Mouse (Mus musculus) cerebellum, adult 9-11 months (tissue): ENCODE results near the gene Olfr558.

Experiments used
- DNase-seq: peaks from one replicate; pipeline ENCODE4 v3.0.0; 2022

Olfr558 gene

GRCm38 (mm10) chr7:102701915-102702314 is at the start of gene Olfr558:
Gene Olfr558 (plus strand): TSS chr7:102702215.
- DNase-seq = no peak

- no peak for DNase-seq
These were observed 43.5 kb upstream of the Olfr558 start, which contains the start of gene Olfr555 for GRCm38 (mm10) chr7:102658523-102658922. Gene Olfr555 (plus strand): TSS chr7:102658823.

DNA sequence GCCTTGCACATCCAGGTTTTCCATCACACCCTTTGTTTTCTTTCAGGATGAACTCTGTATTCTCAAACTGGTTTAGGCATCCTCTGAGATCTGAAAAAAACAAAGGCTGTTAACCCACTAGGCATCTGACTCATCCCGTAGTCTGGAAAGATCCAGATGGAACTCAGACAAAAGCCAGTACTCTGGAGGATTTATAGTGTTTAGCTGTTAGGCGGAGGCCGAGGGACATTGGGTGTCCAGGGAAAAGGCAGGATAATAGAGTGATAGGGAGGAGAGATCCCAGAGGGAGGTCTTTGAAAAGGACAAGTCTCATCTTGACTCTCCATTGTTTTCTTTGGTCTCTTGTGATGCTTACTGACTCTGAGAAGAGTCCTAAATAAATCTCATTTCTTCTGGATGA is 37.4 kb upstream of the Olfr558 start, which contains the start of gene Olfr556:
Olfr556 (plus strand) TSS at position 301 of the 400 bp plus-strand sequence.
- DNase-seq = no peak

GRCm38 (mm10) chr7:102665378-102665777 is 36.6 kb upstream of the Olfr558 start:
- DNase-seq = no peak

- no peak for DNase-seq
These were observed 25.8 kb upstream of the Olfr558 start for GRCm38 (mm10) chr7:102676225-102676624.

GRCm38 (mm10) chr7:102681916-102682315 is 20.1 kb upstream of the Olfr558 start:
- DNase-seq = no peak

- DNase-seq = peak; percentile 59
These were observed 15.0 kb upstream of the Olfr558 start, which contains the start of gene Trim68 for GRCm38 (mm10) chr7:102686944-102687501. Gene Trim68 (minus strand): TSS chr7:102687327.

DNA sequence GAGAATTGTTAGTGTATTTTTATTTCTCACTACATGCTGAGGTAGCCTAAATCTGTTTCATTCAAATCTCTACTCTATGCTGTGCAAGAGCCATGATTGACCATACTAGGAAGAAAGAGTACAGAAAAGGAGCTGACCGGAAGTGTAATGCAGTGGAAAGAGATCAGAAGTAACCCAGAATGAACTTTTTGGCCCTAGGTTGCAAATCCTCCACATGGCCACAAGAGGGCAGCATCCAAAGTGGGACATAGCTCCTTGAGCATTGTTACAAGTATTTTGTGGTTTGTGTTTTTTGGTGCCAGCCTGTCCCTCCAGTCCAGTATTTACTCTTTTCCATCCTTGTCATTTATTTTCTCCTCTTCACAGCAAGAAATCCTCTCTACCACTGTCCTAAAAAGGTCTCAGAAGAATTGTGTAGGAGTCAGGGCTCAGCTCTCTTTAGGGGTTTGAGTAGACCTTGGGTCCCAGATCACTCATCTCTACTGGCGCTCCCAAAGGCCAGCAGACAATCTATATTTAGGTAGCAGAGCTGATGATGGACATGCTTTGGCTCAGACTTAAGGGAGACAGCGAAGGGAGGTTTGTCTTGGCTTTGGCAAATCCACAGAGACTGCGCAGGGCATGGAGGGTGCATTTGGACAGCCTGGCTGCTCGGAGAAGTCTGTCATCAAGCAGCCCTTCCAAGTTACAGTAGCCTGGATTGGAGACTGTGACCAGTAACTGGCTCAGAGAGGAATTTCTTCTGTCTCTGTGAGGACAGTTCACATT is 6.5 kb upstream of the Olfr558 start, which contains the start of gene Olfr557:
Olfr557 (plus strand) TSS at position 553 of the 768 bp plus-strand sequence.
- no peak for DNase-seq

DNA sequence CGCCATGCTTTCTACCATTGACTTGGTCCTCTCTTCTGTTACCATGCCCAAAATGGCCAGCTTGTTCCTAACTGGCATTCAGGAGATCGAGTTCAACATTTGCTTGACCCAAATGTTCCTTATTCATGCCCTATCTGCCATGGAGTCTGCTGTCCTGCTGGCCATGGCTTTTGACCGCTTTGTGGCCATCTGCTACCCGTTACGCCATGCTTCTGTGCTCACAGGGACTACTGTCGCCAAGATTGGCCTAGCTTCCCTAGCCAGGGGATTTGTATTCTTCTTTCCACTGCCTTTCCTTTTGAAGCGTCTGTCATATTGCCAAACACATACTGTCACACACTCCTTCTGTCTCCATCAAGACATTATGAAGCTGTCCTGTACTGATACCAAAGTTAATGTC is 3.6 kb upstream of the Olfr558 start:
- peak; percentile 56 for DNase-seq

- no peak for DNase-seq
These were observed 17.0 kb downstream of the Olfr558 start, which contains the start of gene Olfr33 for GRCm38 (mm10) chr7:102718970-102719369. Gene Olfr33 (minus strand): TSS chr7:102719070.

- no peak for DNase-seq
These were observed 25.4 kb downstream of the Olfr558 start, which contains the start of gene Olfr559 for GRCm38 (mm10) chr7:102727391-102727790. Gene Olfr559 (minus strand): TSS chr7:102727491.

- no peak for DNase-seq
These were observed 31.8 kb downstream of the Olfr558 start for GRCm38 (mm10) chr7:102733793-102734192.

DNA sequence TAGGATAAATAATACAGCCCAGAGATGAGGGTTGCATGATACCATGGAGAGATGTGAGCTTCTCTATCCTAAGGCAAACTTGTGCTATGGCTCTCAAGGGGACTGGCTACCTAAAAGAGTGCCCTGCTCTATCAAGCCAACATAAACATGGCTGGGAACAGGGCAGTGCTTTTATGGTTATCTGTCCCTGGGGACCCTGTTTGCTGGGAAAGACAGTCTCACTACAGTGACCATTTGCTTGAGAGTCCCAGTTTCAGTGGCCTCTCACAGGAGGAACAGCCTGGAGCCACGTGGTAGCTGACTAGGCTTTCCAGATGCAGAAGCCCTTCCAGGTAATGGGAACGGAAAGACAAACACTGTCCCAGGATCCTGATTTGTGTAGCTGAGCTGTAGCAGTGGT is 35.7 kb downstream of the Olfr558 start:
- no peak for DNase-seq

DNA sequence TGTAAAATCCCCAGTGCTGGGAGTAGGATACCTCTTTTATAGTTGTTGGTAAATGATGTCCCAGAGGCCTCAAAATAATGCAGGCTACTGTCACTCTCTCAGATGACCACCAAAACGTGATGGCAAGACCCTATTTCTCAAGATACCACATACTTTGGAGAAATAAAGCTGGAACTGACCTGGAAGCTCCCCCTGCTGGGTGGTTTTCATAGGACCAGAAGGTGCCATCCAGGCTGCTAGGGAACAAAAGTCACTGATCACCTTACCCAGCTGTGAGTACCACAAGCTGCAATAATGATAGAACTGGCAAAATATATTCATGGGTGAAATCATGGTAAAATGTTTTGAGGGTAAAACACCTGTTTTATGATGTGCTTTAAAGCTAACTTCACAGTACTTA is 50.1 kb downstream of the Olfr558 start:
- no peak for DNase-seq

- no peak for DNase-seq
These were observed 57.3 kb downstream of the Olfr558 start, which contains the start of the genes Olfr560 and Olfr78 for GRCm38 (mm10) chr7:102759266-102759665. Gene Olfr560 (minus strand): TSS chr7:102759366. Gene Olfr78 (minus strand): TSS chr7:102759471.
